Mouse (Mus musculus): ENCODE results near the gene Itgb5. TPM values are rescaled to one million over a fixed set of nuclear protein-coding genes. Genes with fewer than 3 reads are reported as not detected.

Gene Itgb5
- total RNA-seq, 2 experiments from 2014 or later = 146 to 187 TPM

DNA sequence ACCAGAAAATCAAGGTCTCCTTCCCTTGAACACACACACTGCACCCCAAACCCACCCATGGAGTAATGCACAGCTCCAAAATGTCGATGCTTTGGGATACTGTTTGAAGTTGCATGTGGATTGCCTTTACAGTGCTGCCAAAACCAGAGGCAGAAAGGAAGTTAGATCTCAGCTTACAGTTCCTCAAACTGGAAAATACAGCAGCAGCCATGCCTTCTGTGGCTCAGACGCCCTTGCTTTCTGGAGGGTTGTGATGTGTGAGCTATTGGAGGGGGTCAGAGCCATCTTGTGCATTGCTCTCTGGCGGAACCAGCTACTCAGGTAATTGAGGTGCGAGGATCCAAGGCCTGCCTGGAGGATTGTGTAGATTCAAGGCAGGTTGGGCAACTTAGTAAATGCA is 107.4 kb downstream of the Itgb5 start:
- DNase-seq (ENCODE audit: low spot score in 2 of 2) = no peak

DNA sequence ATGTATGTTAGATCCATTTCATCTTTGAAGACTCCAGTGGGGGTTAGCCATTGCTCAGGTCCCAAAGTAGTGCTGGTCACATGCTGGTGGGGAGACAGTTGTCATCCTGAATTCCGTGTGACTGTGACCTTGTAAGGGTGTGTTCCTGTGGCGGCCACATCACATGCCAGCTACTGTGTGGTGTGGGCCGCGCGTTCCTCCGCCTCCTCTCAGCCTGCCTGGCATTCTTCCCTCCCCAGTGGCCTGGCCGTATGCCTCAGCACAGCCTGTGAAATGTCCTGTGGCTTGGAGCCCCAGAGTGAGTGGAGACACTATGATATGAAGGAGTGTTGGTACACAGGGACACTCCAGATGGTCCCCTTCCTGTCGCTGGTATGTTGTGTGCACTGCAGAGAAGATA is 108.1 kb downstream of the Itgb5 start:
- peak; percentile 39 to 59 for DNase-seq (ENCODE audit: low spot score in 2 of 2)

DNA sequence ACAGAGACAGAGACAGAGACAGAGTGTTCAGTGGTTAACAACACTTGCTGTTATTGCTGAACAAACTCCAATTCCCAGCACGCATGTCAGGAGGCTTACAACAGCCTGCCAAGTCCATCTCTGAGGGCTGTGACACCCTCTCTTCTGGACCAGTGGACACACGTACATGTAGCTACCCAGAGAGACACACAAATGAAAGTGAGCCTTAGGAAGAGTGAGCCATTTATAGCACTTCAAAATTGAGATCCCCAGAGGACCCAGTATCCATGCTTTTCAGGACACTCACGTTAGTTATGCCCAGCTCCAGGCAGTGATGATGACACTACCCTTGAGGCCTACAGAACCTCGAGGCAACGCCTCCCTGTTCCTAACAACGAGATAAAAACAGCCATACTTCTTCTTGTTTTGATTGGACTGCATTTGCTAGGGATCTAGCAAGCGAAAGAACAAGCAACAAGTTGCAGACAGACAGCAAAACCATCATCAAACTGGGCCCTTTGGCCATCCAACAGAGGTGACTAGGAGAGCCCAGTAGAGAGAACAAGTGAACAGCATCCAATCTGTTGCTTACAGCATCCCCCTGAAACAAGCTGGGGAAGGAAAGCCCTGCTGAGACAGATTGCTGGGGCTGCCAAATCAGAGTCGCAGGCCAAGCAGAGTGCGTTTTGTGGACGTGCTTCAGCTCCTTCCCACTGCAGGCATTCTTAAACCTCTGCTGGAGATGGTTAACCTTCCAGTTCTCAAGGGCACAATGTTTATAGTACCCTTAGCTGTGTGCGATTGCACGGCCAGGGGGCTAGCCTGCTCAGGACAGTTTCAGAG is 109.1 kb downstream of the Itgb5 start:
- DNase-seq (ENCODE audit: low spot score in 2 of 2) = no peak

DNA sequence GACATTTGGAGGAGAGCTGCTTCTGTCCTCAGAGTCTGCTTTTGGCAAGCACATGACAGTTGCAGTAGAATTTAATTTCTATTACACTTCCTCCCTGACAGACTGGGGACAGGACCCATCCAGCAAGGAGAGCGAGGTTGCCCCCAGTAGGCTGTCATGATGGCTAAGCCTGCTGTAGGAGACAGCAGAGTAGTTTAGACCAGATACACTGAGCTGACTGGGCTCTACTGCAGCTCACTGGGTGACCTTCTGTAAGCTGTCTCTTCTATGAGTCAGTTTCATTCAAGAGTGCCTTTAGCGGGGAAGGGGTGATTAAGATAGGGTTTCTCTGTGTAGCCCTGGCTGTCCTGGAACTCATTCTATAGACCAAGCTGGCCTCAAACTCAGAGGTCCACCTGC is 109.7 kb downstream of the Itgb5 start:
- no peak for DNase-seq (ENCODE audit: low spot score in 2 of 2)

DNA sequence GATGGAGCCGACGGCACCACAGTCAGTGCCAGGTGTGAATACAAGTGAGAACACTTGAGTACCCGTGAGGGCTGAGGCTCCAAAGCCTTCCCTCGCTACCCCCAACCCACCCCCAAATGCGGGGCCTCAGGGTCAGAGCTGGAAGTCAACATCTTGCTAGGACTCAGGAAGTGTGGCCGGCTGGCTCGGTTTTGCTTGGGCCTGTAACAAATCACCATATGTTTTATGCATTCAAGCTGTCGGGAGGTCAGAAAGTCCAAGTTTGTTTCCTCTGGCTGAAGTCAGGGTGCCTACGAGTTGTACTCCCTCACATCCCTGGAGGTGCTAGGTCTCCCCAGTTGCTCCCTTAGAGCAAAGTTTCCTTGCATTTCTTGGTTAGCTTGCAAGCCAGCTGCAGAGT is 110.2 kb downstream of the Itgb5 start:
- DNase-seq (ENCODE audit: low spot score in 2 of 2) = no peak

DNA sequence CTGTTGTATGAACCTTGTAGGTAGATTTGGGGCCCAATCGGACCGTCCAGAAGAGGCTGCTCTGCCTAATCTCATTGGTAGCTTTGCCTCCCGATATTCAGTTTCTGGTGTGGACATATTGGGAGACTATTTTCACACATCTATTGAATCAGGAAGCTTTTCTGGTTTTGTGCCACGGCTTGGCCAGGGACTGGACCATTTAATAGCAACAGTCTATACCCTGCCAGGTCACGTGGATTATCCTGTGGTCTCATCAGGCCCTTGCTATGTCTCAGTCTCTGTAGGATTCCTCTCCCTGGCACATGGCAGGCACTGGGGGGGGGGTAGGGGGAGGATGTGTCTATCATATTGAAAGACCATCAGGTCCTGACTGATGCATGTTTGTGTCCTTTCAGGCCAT is 110.6 kb downstream of the Itgb5 start:
- no peak for DNase-seq (ENCODE audit: low spot score in 2 of 2)

DNA sequence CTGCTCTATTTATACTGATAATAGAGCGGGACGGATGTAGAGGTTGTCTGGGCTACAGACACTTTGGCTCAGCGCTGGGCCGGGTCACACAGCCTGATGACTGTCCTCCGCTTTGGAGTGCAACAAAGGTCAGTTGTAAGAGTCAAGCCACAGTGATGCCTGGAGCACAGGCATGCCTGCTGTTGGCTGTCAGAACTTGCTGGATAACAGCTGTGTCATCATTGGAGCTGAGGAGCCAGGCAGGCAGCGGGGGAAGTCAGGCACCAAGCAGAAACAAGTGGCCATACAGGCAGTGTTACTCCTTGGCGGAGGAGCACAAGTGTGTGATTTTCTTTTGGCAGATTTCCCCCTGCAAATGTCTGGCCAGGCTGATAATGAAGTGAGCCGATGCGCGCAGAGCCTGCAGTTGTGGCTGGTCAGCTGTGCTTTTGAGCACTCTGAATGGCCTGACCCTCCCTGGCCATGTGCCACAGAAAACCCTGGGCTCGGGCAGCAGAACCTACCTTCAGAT is 111.9 kb downstream of the Itgb5 start:
- no peak for DNase-seq (ENCODE audit: low spot score in 2 of 2)

DNA sequence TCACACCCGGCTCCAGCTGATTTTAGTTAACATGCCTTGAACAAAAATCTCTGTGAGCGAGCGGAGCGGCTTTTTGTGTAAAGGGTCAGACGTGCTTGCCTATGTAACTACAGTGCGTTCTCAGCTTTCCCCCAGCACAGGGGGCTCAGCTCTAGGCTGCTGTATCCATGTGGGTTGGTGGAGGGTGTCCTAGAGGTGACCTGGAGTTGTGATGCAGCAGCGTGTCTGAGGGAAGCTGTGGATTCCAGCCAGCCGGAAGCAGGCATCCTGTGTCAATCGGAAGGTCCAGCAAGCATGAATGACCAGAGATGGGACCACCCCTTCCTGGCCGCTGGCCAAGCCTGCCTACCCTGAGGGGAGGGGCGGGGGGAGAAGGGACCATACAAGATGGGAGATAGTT is 112.9 kb downstream of the Itgb5 start:
- peak in 1 of 2 experiments; percentile 66 for DNase-seq (ENCODE audit: low spot score in 2 of 2)

DNA sequence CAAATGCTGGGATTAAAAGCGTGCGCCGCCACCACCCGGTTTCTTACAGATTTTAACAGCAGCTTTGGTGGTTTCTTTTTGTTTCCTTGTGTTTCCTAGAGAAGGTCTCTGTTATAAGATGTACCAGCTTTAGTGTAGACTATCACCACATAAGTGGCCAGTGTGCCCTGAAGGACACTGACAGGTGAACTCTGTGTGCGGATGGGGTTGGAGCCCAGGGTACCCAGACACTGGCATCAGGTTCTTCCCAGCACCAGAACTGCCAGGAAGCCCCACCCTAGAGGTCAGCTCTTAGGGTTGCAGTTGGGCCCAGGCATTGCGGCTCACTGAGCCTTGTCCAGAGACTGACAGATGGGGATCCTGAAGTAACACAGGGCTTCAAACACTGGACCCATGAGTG is 113.9 kb downstream of the Itgb5 start:
- DNase-seq (ENCODE audit: low spot score in 2 of 2) = no peak

DNA sequence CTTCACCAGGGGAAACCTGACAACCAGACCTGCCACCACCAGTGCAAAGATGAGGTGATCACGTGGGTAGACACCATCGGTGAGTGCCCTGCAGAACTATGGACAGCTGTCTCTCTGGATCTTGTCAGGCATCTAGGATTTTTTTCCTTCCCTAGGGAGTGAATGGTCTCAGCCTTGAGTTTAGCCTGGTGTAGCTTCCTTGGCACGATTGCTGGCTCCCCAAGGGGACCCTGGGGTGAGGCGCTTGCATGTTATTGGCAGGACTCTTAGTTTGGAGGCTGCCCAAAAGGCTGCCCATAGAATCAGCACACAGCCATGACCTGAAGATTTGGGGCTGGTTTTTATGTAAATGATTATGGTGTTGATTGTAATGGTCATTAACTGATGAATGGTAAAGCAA is 114.7 kb downstream of the Itgb5 start:
- no peak for DNase-seq (ENCODE audit: low spot score in 2 of 2)

DNA sequence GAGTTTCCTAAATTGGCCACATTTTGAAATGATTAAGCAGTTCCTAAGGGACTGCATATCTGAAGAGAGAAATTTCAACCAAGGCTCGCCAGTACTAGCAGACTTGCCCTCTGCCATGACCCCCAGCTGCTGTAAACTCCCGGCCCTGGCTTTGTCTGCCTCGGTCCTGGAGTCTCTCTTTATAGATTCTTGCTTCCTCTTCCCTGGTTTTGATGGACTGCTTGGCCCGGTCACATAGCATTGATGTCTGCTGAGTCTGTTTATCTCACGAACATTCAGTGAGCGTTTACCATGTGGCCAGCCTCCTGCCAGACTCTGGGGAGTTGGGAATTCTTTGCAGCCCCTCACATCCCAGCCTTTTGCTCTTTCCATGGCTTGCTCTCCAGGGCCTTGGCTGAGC is 115.3 kb downstream of the Itgb5 start:
- no peak for DNase-seq (ENCODE audit: low spot score in 2 of 2)

DNA sequence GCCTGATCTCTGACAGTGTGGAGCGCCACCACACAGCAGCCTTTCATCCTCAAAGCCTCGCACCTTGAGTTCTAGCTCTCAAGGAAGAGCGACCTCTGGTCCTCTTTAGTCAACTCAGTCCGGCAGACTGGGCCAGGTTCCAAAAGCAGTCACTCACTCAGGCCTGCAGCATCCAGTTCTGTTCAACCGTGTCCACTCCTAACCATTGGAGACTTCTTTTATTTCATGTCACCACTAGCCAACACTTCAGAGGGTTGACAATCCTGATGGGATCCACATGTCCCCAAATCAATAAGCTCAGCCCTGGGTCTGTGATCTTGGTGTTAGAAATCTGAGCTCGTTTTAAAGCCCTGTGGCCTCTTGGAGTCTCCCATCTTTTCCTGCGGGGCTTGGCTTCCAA is 116.6 kb downstream of the Itgb5 start:
- DNase-seq (ENCODE audit: low spot score in 2 of 2) = no peak

DNA sequence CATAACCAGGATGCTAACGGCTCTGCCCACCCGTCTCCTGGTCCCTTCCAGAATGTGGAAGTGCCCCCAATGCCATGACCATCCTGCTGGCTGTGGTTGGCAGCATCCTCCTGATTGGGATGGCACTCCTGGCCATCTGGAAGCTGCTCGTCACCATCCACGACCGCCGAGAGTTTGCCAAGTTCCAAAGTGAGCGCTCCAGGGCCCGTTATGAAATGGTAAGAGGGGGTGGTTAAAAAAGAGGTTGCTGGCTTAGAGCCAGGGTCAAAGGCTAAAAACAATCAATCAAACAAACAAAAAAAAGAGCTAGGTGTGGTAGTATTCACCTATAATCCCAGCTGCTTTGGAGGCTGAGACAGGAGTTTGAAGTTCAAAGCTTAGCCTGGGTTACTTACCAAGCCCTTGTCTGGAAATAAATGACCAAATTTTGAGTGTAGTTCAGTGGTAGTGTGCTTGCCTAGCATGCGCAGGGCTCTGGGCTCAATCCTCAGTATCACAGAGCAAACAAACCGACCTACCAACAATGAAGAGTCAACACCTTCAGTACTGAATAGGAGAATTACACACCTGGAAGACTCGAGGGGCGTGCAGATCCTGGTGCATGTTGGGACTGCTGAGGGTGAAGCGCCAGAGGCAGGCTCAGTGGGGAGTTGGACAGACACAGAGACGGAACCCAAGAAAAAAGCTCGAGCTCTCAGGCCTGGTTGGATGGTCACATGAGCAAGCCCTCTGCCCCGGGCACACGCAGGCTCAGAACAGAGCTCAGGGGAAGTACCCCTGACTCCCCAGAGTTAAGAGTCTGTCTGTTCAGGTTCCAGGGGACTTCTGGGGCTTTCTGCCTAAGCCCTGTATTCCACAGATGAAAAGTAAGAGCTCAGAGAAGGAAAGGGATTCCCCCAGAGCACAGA is 118.5 kb downstream of the Itgb5 start:
- DNase-seq (ENCODE audit: low spot score in 2 of 2) = no peak

DNA sequence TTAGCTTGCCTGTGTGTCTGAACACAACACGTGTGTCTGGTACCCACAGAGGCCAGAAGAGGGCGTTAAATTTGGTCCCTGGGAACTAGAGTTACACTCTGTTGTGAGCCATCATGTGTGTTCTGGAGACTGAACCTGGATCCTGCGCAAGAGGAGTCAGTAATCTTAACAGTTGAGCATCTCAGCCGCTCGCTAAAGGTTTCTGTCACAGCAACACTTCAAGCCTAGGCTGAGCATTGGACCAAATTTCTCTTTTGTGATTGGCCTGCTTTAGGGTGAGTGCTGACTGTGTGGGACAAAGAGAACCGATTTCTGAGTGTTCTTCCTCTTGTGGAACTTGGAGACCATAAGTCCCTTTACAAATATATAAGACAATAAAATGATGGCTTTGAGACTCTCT is 120.9 kb downstream of the Itgb5 start:
- no peak for DNase-seq (ENCODE audit: low spot score in 2 of 2)

DNA sequence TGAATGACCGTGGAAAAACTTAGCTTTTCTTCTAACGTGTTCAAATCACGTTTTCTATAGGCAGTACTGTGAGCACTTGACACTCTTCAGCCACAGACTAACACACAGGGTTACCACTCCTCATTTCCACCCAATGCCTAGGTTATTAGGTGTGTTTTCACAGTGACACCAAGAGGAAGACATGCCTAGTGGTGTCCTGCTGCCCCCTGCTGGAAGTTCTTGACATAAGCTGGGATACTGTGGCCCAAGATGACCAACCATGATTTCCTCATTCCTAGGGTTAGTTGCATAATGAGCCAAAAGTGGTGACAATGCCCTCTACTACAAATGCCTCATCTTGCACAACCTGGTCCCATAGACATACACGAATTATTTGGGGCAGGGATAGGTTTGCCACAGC is 121.4 kb downstream of the Itgb5 start:
- DNase-seq (ENCODE audit: low spot score in 2 of 2) = peak; percentile 87 to 89

DNA sequence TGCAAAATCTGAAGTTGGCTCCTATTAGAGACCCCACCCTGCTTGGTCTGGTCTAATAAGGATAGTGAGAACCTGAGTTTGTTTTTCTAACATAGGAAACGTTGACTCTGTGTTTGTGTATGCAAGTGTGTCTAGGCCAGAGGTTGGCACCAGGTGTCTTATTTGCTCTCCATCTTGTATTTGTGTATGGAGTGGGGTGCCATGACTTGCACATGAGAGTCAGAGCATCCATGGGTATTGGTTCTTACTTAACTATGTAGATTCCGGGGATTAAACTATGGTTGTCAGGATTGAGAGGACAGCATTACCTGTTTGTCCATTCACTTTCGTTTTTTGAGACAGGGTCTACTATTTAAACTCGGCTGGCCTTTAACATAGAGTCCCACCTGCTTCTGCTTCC is 123.5 kb downstream of the Itgb5 start:
- DNase-seq (ENCODE audit: low spot score in 2 of 2) = no peak

DNA sequence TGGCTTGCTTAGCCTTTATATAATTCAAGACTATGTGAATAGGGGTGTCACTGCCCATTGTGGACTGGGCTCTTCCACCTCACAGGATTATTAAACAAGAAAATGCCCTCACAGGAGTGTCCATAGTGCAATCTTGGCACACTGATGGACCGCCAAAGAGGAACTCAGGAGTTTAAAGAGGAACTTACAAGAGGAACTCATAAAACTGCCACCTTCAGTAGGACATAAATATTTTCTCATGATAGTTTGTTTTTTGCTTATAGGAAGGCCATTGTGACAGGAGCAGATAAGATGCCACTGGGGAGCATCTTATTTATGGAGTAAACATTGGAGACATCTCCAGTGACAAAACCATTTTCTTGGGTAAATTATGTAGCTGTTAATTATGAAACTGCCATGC is 125.3 kb downstream of the Itgb5 start:
- DNase-seq (ENCODE audit: low spot score in 2 of 2) = no peak

DNA sequence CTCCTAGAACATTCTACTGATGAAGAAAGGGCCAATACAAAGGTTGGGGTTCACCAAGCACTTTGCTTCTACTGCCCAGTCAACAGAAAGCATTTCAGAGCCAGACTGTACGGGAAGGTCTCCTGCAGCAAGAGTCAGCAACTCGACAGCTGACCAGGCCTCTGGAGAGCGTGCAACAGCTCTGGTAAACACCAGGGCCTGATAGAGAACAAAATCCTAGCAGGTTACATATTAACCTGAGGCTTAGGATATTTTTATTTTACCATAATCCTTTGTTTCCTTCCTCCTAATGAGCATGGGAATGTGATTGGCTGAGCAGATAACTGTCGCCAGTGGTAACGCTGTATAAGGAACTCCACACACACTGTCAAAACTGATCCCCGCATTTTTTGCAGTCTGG is 134.0 kb downstream of the Itgb5 start:
- DNase-seq (ENCODE audit: low spot score in 2 of 2) = no peak

DNA sequence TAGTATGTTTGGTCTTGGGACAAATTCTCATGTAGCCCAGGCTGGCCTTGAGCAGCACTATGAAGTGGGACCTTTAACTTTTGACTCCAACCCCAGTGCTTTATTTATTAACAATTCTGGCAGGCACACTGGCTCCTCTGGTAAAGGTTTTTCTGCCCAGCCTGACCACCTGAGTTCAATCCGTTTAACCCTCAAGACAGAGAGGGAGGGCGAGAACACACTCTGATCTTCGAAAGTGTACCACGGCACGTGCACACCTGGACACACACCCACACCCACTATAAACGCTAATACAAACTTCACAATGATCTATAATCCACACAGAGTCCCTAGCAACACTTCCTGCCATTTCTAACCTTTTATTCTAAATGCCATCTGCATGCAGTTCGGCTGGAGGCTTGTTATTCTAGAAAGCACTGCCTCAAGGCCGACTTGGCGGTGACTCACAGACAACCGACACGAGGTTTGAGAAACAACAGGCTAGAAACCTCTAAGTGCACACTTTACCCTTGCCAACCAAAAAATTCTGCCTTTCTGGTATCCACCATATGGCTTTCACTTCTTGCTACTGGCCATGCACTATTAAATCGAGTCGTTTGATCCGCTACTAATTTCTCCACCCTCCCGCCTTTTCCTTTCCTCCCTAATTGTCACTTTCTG is 136.5 kb downstream of the Itgb5 start:
- DNase-seq (ENCODE audit: low spot score in 2 of 2) = peak in 1 of 2 experiments; percentile 52

DNA sequence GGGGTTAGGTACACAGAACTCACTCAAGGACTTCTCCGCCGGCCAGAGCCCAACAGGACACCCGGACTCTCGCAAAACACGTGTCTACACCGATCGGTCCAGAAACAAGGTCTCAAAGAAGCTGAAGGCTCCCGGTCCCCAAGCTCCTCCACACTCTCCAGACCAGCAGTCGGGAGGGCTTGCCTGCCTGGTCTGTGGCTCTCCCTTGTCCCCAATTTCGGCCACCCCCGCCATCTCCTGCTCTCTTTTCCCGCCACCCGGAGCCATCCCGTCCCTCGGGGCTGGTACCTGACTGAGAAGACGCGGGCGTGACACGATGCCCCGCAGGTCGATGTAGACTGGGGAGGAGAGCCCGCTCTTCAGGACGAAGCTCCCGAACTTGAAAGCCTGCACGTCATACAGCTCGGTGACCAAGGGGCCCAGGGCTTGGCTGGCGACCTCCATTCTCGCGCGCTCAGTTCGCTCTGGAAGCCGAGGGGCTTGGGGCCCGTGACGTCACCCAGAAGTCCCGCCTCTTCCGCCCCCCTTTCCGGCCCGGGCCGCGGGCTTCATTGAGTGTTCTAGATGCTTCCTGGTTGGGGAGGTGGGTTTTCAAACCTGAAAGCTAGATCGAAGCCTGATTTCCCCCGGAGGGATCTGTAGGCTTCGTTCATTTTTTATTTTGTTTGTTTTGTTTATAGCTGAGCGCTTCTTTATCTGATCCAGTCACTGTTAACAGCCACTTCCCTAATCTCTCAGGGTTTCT is 137.2 kb downstream of the Itgb5 start, which contains the start of gene Umps:
TSS of gene Umps (minus strand) at position 501 of the 745 bp plus-strand sequence.
- DNase-seq (ENCODE audit: low spot score in 2 of 2) = peak; percentile 81 to 87

DNA sequence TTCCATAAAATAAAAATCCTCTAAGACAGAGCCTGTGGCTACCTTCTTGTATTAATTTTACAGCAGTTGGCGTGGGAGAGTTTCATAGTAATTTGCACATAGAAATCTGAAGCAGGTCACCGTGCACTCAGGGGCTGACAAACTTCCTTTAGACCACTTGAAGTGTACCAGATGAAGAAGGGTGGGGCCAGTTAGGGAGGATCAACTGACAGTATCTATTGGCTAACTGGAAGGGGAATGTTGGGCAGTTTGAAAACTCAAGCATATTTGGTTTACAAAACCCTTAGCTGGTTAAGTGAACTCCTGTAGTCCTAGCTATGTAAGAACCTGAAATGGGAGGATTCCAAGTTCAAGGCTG is 137.8 kb downstream of the Itgb5 start:
- no peak for DNase-seq (ENCODE audit: low spot score in 2 of 2)
